Mouse (Mus musculus) embryonic fibroblast, embryonic 13.5 days (primary cell): Measurements from ENCODE around the gene Camta1. TPM values are rescaled to one million over a fixed set of nuclear protein-coding genes. Genes with fewer than 3 reads are reported as not detected.

Experiments used
- H3K27ac ChIP-seq: 2 replicates; pipeline ENCODE4 v1.5.1; 2012; ENCODE audit warnings: low read length, control low read depth, inconsistent platforms; ENCODE audit not compliant: insufficient read depth
- H3K4me1 ChIP-seq: 2 replicates; pipeline ENCODE4 v1.6.1; 2011; ENCODE audit warnings: low read length; ENCODE audit not compliant: control insufficient read depth, insufficient read depth
- H3K4me3 ChIP-seq: 2 replicates; pipeline ENCODE4 v1.5.1; 2011; ENCODE audit warnings: mild to moderate bottlenecking, control low read depth, low read length; ENCODE audit not compliant: insufficient read depth
- CTCF ChIP-seq: IDR thresholded peaks from 2 replicates; pipeline ENCODE4 v1.5.1; 2011; ENCODE audit warnings: mild to moderate bottlenecking, control low read depth, low read length, moderate library complexity, borderline replicate concordance; ENCODE audit not compliant: insufficient read depth
- POLR2A ChIP-seq: IDR thresholded peaks from 2 replicates; pipeline ENCODE4 v1.6.1; 2011; ENCODE audit warnings: low read depth, mild to moderate bottlenecking, control low read depth, low read length, moderate library complexity
- polyA plus RNA-seq: library from polyadenylated mRNA; stranded (reverse); fragments of >200 nt; gene quantifications from 2 replicates; pipeline ENCODE4 v1.2.4, GENCODE M21; 2011; ENCODE audit warnings: low read depth; ENCODE audit not compliant: missing spikeins, insufficient read length

Gene Camta1
- polyA plus RNA-seq, 1 experiment = 53.4 TPM

DNA sequence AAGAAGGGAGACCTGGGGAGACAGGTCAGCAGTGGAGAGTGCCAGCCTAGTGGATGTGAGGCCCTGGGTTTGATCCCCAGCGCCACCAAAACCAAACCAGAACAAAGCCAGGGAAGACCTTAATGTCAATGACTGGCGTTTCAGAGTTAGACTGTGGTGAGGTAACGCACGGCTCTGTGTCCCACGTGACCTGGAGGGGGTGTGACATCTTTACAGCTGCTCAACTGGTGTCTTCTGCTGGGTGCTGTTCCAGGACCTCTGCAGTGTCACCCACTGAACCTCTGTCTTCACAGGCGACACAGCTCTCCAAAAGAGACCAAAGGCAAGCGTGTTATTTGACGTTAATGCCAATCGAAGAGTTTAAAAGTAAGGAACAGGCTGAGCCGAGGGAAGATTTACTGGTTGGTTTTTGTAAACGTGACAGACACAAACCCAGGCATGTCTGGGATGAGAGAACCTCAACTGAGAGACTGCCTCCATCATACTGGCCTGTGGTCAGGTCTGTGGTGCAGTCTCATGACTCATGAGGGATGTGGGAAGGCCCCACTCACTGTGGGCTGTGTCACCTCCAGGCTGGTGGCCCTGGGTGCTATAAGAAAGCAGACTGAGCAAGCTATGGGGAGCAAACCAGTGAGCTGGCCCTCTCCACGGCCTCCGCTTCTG is 855.9 kb downstream of the Camta1 start:
- Histone ChIP-seq H3K4me1 (peaks cover 3% of the 10 kb centered on the region; the same call in 1 of the 2 replicates), H3K27ac (no peak overlapping the region), H3K4me3 (no peak overlapping the region)
- TF ChIP-seq CTCF (no peak), POLR2A (no peak)

GRCm38 (mm10) chr4:151001397-151001796 is 860.3 kb downstream of the Camta1 start:
- H3K4me1 ChIP-seq = peaks cover 3% of the 10 kb centered on the region; the same call in 1 of the 2 replicates
- H3K4me3 ChIP-seq = no peak overlapping the region
- TF ChIP-seq CTCF = no peak
- no peak for TF ChIP-seq POLR2A
- H3K27ac ChIP-seq = no peak overlapping the region

DNA sequence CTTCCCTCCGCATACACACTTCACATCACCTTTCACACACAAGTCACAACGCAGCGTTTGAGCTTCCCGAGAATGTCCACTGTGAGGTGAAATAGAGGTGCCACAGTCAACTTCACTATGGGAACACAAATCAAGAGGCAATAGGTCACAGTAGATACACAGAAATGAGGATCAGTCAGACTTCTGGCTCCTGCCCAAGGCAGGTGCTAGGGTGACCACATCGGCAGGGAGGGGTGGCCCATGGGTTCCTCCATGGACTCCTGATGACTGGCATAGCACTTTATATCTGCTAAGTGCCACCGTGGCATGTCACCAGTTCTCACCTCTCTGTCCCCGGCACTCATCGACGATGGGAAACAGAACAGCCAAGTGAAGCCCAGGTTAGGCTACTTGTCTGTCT is 863.0 kb downstream of the Camta1 start:
- Histone ChIP-seq H3K4me3 (no peak overlapping the region), H3K27ac (no peak overlapping the region), H3K4me1 (no peaks in the 10 kb centered on the region)
- TF ChIP-seq CTCF (no peak), POLR2A (no peak)

DNA sequence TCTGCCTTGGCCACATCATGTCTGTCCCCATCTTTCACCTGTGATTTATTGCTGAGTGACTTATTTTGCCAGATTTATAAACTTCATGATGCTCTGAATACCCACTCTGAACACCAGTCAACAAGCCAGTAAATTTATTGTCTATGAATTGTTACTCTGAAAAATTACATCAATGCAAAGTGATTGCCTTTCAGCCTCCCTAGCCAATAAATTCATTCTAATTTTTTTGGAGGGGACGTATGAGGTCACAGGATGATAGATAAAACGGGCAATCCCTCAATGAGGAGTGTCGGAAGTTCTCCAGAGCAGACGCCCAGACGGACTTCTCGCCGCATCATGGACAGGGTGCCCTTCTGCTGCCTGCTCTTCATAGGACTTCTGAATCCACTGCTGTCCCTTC is 864.9 kb downstream of the Camta1 start, which contains the start of gene Uts2:
Gene Uts2 (plus strand): TSS at position 301 of the 400 bp plus-strand sequence.
- Histone ChIP-seq H3K4me3 (no peak within 1 kb of the TSS), H3K4me1 (no peaks in the 10 kb centered on the region), H3K27ac (no peak within 1 kb of the TSS)
- TF ChIP-seq CTCF = no peak

GRCm38 (mm10) chr4:150990148-150990547 is 871.5 kb downstream of the Camta1 start:
- Histone ChIP-seq H3K4me3 (no peak overlapping the region), H3K27ac (no peak overlapping the region), H3K4me1 (no peaks in the 10 kb centered on the region)
- TF ChIP-seq POLR2A (no peak), CTCF (peak; percentile 25; the same call in 1 of the 2 replicates)

GRCm38 (mm10) chr4:150980153-150980552 is 881.5 kb downstream of the Camta1 start:
- no peak for TF ChIP-seq CTCF
- no peak for TF ChIP-seq POLR2A
- Histone ChIP-seq H3K4me3 (no peak overlapping the region), H3K4me1 (no peaks in the 10 kb centered on the region), H3K27ac (no peak overlapping the region)

DNA sequence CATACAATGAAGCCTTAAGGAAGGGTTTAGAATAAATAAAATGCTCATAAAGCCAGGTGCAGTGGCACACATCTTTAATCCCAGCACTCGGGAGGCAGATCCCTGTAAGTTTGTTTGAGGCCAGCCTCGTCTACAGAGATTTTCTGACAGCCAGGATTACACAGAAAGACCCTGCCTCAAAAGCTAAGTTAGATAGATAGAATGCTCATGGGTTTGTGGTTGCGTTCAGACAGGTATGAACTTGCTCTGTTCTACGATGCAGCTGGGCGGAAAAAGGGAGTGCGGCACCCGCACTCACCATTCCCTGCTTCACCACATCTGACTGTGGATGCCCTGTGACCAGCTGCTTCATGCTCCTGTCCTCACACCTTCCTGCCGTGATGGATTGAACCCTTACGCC is 882.2 kb downstream of the Camta1 start:
- Histone ChIP-seq H3K27ac (no peak overlapping the region), H3K4me3 (no peak overlapping the region), H3K4me1 (no peaks in the 10 kb centered on the region)
- no peak for TF ChIP-seq POLR2A
- no peak for TF ChIP-seq CTCF

GRCm38 (mm10) chr4:150978156-150978910 is 883.3 kb downstream of the Camta1 start:
- no peak for TF ChIP-seq POLR2A
- no peak for TF ChIP-seq CTCF

DNA sequence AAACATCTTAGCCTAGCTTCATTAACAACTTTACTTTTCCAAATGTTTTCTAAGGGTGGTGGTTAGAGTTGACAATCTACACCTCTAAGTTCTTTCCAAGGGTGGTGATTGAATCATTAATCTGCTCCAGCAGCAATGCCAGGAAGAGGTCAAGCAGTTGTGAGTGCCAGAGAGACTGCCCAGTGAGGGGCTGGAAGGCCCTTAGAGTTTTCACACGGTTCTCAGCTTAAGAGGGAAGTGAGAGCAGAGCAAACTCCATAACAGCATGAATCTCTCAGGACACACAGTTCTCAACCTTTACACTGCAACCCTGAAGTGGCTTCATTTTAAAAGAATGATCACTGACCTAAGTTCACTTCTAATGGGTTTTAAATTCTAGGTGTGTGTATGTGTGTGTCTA is 886.5 kb downstream of the Camta1 start:
- Histone ChIP-seq H3K4me3 (no peak overlapping the region), H3K4me1 (no peaks in the 10 kb centered on the region), H3K27ac (no peak overlapping the region)
- TF ChIP-seq POLR2A = no peak
- no peak for TF ChIP-seq CTCF

More at GRCm38 (mm10) chr4:150978156-150978910, 883.3 kb downstream of the Camta1 start:
- H3K4me3 ChIP-seq = no peak overlapping the region
- H3K4me1 ChIP-seq = no peaks in the 10 kb centered on the region
- no peak overlapping the region for H3K27ac ChIP-seq

GRCm38 (mm10) chr4:150973264-150973663 is 888.4 kb downstream of the Camta1 start:
- TF ChIP-seq CTCF (no peak), POLR2A (no peak)
- no peak overlapping the region for H3K4me3 ChIP-seq
- H3K4me1 ChIP-seq = no peaks in the 10 kb centered on the region
- H3K27ac ChIP-seq = no peak overlapping the region
